Mouse (Mus musculus): ENCODE measurements around the gene Brd3.

GRCm38 (mm10) chr2:27460163-27460562 is 47.3 kb downstream of the Brd3 start:
- TF ChIP-seq CTCF (IDR thresholded peaks at IDR 0.05; ENCODE audit: extremely low read depth, insufficient read length, insufficient replicate concordance, low read depth, low read length) (no peak), POLR2A (IDR thresholded peaks at IDR 0.05; ENCODE audit: low read depth, low read length) (no peak)
